Mouse (Mus musculus) cerebellum, adult 11 months (tissue): ENCODE results near the gene Mfap1b.
"Not testable (repeated sequence)": the region's sequence is repeated elsewhere in the genome, so short reads cannot be mapped to it uniquely, and the experiment has no call there.

Experiments used
- DNase-seq: peaks from one replicate; pipeline ENCODE4 v3.0.0; 2022

Mfap1b gene

DNA sequence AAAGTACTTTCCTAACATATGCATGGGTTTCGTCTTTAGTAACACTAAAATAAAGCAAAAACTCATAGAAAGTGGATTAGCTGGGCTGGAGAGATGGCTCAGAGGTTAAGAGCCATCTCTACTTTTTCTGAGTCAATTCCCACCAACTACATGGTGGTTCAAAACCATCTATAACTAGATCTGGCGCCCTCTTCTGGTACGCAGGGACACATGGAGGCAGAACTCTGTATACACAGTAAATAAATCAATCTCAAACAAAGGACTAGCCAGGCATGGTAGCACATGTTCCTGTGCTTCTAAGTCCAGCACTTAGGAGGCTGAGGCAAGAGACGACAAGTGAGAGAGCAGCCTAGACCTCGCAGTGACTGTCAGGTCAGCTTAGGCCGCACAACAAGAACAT lies 4.9 kb downstream of the Mfap1b start:
- DNase-seq = not testable (repeated sequence)

DNA sequence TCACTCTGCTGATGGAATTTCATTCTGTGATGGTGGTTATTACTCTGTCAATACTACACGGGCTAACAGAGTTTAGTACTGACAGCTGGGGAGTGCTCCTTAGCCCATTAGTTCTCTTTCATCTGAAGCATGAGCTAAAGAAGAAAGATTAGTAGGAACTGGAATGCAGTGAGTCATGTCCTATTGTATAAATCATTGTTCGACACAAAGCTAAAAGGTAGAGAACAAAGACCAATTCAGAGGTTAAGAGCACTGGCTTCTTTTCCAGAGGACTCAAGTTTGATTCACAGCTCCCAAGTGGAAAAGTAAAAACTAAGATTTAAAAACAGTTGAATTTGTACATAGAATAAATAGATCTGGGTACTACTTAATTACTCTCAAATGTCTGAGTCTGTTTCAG lies 13.8 kb downstream of the Mfap1b start:
- no peak for DNase-seq

DNA sequence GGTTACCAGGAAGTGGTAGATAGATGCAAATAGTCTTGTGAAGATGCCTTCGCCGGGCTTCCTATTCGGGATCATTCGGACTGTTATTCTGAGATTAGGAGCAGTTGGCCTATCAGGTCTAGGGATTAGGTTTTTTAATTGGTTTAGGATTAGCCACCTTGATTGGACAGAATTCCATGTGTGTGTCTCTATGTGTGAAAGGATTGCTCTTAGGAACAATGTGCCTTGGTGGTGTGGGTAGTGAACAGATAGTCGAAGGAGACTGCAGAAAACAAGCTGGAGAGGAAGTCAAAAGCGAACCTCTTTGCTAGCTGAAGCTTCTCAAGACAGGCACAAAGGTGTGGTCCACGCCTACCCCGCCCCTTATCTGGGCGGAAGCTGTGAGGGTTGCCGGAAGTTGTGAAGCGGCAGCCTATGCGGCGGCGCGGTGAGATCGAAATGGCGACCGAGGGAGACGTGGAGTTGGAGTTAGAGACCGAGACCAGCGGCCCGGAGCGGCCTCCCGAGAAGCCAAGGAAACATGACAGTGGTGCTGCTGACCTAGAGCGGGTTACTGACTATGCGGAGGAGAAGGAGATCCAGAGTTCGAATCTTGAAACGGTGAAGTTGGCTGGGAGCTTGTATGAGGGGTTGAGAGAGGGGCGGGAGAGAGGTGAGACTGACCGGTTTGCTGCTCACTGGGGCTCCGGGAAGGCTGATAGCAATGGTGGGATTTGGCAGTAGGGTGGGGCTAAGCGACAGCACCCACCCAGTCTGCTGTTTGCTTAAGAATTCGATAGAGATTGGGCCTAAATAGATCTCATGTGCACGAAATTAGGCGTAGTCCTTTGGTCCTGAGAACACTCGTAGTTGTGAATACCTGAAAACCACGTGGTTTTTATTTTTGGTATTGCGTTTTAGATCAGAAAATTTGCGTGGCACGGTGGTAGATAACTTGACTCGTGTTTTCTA lies 16.9 kb downstream of the Mfap1b start, which contains the start of gene Serinc4:
Gene Serinc4, minus strand, starts transcription at position 90 of the 951 bp plus-strand sequence.
- DNase-seq = peak; percentile 64

DNA sequence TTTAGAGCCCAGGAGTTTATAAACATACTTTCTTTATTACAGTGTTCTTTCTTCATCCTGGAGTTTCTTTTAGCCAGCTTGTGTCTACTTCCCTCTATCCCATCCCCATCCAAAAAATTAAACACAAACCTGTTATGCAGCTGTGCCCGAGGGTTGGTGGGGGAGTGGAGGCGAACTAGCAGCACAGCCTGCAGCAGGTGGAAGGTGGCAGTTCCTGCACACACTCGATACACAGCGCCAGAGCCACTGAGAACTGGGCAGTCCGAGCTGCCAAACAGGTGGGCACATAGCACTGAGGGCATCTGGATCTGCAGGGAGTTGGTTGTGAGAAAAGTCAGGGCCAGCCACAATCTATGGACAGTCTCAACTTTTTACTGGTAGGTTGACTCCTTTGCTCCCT lies 18.3 kb downstream of the Mfap1b start:
- DNase-seq = no peak

DNA sequence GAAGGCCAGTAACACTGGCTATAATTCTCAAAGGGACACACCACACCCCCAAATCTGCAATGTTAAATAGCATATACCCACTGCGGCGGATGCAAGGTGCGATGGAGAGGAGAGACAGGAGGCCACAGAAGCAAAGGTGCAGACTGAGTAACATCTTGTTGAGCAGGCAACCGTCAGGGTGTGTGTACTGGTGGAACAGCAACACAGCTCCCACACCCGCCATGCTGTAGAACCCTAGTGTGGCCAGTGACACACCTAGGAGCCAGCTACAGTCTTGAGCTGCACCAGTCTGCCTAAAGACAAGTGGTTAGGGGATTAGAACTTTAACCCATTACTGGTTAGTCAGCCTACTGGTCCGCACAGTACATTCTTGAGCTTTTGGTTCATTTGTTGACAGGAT lies 19.9 kb downstream of the Mfap1b start:
- DNase-seq = no peak

DNA sequence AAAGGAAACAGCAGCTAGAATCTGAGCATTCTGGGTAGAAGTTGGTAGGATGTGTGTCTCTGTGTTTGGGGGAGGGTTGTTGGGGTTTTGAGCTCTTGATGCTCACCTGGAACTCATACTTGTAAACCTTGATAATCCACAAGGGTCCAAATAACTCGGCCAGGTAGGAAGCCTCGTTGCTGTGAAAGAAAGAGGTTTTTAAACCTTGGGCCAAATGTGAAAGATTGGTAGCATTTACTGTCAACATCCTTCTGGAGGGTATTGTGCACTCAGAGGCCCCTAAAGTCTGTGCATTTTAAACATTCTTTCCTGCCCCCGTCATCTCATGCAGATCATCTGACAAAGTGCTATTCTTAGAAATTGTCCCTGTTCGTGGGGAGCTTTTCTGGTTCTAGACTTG lies 20.9 kb downstream of the Mfap1b start, which contains the start of gene Hypk:
Gene Hypk, plus strand, starts transcription at position 301 of the 400 bp plus-strand sequence.
- DNase-seq = no peak

DNA sequence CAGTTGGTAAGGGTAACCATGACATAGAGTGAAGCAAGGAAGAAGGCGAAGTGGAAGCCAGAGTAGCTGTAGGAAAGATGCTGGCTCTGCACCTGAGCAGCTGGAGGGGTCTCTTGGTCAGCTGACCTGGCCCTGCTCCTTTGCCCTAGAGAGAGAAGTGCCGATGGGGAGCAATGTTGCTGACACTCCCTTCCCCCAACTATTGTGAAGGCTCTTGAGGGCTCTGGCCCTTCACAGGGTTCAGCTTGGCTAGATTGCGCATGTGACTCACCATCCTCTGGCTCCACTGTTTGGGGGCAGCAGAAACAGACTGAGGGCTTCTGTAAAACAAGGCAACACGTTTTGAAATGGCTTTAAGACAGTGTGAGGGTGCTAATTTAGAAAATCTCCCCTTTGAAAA lies 21.5 kb downstream of the Mfap1b start:
- DNase-seq = no peak

DNA sequence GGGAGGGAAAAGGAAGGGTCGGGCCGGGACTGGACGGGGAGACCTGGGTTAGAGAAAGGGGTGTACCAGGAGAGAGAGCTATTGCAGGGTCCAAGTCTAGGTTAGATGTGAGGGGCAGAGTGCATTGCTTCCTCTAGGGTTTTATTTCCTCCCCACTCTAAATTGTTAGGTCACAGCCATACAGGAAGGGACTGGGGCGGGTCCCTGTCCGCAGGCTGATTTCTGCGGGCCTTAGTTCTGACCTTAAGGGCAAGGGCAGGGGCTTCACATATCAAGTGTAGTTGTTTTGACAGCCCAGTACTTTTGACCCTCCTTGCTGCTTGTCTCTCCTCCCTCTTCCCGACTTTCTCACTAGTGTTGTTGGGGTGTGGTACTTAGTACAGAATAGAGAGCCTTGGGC lies 23.8 kb downstream of the Mfap1b start:
- DNase-seq = no peak

DNA sequence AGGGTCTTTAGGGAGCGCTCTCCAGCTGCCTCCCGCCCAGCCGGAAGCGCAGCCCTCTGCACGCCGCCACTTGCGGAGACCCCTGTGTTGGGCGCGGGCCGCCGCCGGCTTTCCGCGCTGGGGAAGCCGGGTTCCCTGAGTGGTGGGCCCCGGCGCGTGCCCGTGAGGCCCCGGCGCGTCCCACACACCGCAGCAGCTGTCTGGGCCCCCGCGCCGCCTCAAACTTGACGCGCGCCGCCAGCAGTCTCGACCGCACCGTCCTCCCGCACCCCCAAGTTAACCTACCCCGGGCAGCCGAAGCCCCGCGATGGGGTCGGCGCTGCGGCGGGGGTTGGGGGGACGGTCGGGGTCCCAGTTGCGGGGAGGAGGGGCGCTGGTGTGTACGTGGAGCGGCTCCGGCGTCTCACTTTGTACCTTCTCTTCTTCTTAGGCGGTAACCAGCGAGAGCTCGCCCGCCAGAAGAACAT lies 24.3 kb downstream of the Mfap1b start:
- DNase-seq = no peak

DNA sequence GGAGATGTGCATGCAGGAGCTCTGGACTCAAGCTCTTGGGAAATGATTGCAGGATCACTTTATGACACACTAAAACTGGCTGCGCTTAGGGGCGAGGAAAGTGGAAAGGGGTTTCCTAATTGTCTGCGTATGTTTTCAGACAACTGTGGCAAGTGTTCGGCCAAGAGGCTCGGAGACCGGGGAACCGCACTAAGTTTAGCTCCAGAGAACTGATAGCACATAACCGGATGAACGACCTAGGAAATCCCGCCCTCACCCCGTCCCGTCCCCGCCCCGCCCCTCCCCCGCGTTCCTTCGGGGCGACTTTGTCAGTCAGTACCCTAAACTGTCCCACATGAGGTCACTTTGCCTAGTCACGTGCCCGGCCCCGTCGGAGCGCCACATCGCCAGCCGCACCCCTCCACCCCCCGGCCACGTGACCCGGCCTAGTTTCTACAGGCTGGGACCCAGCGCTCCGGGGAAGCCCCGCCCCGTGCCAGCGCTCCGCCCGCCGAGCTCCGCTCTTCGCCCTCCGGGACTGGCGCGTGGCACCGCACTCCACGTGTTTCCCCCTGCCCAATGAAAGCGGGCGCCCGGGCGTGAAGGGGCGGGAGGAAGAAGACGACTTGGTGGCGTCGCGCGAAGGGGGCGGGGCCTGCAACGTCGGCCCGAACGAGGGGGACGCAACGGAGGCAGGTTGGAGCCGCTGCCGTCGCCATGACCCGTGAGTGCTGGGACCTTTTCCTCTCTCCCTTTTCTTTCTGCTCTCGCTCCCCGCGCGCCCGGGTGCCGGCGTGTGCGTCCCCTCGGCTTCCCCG lies 24.9 kb downstream of the Mfap1b start, which contains the start of gene Serf2:
Gene Serf2, plus strand, starts transcription at position 457 of the 797 bp plus-strand sequence.
- peak; percentile 99 for DNase-seq

DNA sequence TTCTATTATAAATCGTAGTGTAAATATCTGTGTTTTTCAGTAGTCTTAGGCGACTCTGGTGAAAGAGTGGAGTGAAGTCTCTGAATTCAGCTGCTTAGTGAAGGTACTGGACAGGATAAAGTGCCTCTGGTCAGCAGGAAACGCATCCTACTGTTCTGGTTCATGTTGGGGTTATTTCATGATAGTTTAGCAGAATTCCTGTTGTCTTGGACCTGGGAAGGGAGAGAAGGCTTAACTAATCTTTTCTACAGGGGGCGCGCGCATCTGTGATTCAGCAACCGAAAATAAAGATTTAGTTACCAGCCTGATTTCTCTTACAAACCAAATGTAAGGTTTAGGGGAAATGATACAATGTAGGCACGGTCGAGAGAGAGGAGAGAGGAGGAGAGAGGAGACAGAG lies 25.7 kb downstream of the Mfap1b start:
- DNase-seq = no peak

DNA sequence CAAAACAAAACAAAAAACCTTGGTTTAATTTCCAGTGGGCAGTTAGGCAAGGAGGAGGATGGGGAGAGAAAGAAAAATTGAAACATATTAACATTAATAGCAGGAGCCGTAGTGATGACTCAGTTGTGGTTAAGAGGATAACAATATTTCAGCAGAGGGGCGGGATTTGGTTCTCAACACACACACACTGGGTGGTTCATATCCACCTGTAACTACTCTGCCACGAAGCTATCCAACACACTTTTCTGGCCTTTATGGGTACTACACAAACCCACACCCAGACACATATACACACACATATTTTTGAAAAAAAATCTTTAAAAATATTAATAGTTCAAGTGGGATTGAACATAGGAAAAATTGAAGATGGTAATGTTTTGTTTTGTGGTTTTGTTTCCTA lies 26.9 kb downstream of the Mfap1b start:
- DNase-seq = no peak

DNA sequence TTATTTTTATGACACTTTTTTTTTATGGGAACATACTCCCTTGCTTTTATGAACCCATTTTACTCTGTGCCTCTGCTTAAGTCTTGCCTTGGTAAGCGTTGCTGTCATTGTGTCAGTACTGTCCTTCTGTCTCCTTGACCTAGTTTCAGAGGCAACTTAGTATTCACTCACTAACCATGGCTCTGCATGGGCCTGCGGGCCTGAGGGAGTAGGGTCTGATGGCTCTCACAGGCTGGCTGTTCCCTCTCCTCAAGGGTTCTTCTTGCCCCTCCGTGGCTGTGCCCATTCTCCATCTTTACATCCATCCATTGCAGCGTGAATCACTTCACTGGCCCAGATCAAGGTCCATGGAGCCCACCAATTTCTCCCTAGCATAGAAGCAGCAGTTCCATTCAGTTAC lies 27.4 kb downstream of the Mfap1b start:
- DNase-seq = no peak

DNA sequence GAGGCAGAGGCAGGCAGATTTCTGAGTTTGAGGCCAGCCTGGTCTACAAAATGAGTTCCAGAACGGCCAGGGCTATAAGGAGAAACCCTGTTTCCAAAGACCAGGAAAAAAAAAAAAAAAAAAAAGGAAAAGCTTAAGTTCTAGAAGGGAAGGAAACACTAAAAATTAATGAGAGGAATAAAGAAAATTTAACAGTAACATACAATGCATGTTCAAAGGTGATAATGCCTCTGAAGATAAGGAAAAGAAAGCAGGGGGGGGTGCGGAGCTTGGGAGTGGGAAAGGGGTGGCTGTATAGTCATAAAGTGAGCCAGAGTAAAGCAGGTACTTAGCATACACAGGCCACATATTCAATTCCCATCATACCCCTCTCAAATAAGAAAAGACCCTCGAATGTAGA lies 28.8 kb downstream of the Mfap1b start:
- DNase-seq = no peak

DNA sequence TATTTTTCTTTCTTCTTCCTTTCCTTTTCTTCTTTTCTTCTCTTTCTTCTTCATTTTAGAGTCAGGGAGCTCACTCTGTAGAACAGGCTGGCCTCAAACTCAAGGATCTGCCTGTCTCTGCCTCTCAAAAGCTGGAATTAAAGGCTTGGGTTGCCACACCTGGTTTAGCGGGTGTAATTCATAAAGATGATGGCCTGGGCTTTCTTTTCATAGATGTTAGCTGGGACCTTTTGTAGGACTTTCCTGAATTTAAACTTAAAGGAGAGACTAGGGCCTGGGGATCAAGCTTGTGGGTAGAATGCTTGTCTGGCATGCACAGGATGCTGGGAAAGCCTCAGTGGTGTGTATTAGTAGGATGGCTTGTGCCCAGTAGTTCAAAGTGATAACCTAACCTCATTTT lies 29.7 kb downstream of the Mfap1b start, which contains the start of gene Ell3:
Gene Ell3, minus strand, starts transcription at position 101 of the 400 bp plus-strand sequence.
- DNase-seq = no peak

DNA sequence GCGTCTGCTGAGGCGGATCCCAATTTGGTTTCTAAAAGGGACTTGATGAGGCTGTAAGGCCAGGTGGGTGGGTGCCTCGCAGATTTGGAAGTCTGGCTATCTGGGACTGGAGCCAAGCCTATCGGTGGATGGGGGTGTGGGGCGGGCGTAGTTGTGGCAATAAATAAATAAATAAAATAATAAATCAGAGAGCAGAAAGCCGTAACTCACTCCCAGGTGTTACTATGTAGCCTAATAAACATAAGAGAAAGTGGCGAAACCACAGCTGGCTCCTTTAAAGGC lies 30.9 kb downstream of the Mfap1b start:
- DNase-seq = no peak

DNA sequence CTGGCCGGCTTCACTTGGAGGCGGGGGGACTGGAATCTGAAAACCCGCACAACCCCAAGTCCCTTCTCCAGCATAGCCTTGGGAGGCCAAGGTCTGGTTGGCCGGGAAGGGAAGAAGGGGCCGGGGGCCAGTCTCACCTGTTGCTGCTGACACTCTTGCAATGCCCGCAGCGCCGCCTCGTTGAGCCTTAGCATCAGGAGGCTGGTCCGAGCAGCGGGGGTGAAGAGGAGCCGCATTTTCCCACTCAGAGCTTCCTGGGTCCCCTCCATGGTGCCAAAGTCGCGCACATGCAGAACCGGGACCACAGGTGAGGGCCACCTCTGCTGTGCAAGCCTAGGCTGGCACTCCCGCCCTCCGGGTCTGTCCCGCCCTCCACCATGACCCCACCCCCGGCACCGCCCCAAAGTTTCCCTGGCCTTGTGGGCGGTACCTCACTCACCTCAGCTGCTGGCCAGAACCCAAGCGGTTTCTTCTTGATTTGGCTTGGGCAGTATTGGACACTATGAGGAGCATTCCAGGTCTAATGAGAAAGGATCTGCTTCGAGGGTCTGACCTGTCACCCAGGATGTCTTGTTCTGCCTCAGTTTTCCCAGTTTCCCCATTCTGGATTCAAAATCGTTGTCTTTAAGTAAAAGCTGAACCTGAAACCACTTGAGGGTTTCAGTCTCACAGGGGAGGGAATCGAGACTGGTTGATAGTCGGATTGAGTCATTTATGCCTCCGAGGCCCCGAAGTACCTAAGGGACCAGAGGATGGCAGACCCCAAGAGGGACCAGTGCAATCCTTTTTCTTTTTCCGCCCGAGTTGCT lies 31.4 kb downstream of the Mfap1b start:
- DNase-seq = peak; percentile 47

DNA sequence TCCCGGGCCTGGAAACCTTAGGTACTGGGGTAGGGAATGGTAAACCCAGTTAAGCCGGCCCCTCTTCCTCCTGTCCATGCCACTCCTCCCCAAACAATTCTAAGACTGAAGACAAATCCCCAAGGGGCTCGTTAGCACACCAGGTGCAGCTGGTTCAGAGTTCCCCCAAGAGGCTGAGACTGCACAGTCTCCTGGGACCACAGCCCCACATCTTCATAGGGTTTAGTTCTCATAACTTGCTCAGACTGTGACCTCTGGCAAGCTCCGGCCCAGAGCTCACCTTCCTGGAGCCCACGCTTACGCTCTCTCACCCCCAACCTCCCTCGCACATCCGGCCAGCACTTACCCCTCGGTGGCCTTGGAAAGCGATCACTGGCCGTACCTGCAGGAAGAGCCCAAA lies 32.1 kb downstream of the Mfap1b start:
- no peak for DNase-seq

DNA sequence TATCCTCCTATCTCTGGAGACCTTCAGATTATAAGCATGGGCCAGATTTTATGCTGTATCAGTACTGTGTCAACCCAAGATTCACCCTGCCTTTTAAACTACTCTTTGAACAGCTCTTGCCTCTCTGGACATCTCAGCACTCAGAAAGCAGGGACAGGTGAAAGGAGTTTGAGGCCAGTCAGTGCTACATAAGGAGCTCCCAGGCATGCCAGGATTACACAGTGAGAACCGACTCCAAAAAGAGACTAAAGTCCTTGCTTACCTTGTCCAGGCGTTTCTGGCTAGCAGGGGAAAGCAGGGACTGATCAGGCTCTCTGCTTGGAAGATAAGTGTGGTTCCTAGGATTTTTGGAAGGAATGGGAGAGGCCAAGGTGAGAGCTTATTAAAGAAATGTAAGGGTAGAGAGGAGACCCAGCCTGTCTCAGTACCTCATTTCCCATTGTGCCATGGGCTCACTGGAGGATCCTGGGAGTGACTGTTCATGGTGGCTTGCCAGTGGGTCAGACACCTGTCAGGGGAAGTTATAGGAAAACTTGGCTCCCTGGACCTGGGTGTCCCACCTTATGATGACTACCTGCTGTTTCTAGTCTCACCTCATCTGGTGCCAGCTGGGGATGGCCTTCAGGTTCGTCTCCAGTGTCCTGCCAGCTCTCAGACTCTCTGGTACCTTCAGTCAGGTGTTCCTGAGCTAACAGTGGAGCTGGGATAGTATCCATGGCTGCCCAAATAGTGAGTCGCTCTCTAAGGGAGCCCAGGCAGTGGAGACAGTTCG lies 32.8 kb downstream of the Mfap1b start:
- DNase-seq = no peak

DNA sequence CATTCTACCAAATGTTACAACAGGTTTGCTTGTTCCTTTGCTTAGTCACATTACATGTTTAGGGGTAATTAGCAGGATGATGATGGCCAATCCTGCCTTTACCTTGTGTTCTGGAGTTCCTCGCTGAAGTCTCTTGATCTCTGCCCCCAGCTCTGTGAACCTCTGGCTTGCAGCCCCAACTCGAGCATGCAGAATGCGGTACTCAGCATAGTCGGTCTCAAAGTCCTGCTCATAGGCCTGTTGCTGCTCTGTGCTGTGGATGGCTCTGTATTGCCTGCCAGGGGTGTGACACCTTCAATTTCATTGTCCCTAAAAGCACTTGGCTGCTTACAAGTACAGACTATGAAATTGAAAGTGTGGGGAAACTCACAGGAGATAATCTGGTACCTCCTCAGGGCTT lies 34.1 kb downstream of the Mfap1b start:
- DNase-seq = no peak

DNA sequence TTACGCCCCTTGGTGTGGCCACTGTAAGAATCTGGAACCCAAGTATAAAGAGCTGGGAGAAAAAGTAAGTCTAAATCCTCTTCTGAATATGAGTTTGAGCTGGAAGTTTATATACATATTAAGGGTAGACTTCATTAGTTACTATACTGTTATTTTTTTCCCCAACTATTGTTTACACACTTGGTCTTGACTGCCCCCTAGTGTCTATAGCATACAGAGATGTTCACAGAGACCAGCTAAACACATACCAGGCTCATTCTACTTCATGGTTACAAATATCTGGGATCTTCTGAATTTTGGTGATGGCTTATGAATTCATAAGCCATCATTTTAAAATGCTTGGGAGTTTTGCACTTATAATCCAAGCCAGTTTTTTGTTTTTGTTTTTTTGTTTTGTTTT lies 39.0 kb downstream of the Mfap1b start:
- no peak for DNase-seq

DNA sequence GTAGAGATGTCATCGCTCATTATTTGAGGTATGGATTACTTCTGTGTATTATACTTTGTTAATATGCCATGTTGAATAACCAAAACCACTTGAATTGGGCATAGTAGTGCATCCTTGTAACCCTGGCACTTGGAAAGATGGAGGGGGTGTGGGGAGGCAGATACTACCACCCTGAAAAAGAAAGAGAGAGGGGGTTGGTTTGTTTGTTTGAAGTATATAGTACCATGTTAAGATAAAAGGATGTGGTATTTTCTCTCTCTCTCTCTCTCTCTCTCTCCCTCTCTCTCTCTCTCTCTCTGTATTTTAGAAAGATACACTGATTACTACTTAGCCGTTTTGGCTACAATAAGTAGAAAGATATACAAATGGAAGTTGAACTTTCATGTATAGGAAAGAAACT lies 48.0 kb downstream of the Mfap1b start:
- no peak for DNase-seq
